Comparison of ENCODE assay signal across 8 mouse cellular contexts in genomic region chr19:16802707-16803106, GRCm38 (mm10). TPM values are rescaled to one million over a fixed set of nuclear protein-coding genes. Genes with fewer than 3 reads are reported as not detected.
DNase-seq lines count a peak whose midpoint lies in the region; ATAC-seq lines count a peak whose summit lies in the region.

No protein-coding gene starts in this region.

- no peak overlapping the region for H3K9ac ChIP-seq in midbrain, embryonic 16.5 days (ENCODE audit: low read depth, low read length)

- no peaks in the 10 kb centered on the region for H3K36me3 ChIP-seq in midbrain, embryonic 10.5 days
- H3K36me3 ChIP-seq in midbrain, embryonic 16.5 days (ENCODE audit: control insufficient read depth, insufficient read depth, low read length) = no peaks in the 10 kb centered on the region

- H3K27me3 ChIP-seq in midbrain, embryonic 10.5 days (ENCODE audit: low read depth, poor library complexity, severe bottlenecking) = no peaks in the 10 kb centered on the region
- no peaks in the 10 kb centered on the region for H3K27me3 ChIP-seq in midbrain, embryonic 16.5 days (ENCODE audit: control insufficient read depth, insufficient read depth, low read depth, low read length)

- WGBS in midbrain, embryonic 10.5 days = 7% methylated on average over 3 of the region's 3 CpGs
- WGBS in midbrain, embryonic 16.5 days = 9% methylated on average over 3 of the region's 3 CpGs

- H3K4me1 ChIP-seq in midbrain, embryonic 10.5 days = no peaks in the 10 kb centered on the region
- H3K4me1 ChIP-seq in midbrain, embryonic 16.5 days (ENCODE audit: control insufficient read depth, insufficient read depth, low read length) = no peaks in the 10 kb centered on the region

- no peak overlapping the region for H3K4me2 ChIP-seq in midbrain, embryonic 16.5 days (ENCODE audit: low read length)

- no peaks in the 10 kb centered on the region for H3K9me3 ChIP-seq in midbrain, embryonic 10.5 days (replicated peaks)
- no peaks in the 10 kb centered on the region for H3K9me3 ChIP-seq in midbrain, embryonic 16.5 days (replicated peaks; ENCODE audit: control insufficient read depth, low read length, poor library complexity, severe bottlenecking)

- H3K4me3 ChIP-seq in midbrain, embryonic 10.5 days = no peak overlapping the region
- no peak overlapping the region for H3K4me3 ChIP-seq in midbrain, embryonic 16.5 days (ENCODE audit: low read depth, low read length)

- DNase-seq in adrenal gland, adult 2 months = peak; percentile 10
- no peak for DNase-seq in adrenal gland, adult 8-10 months
- DNase-seq in midbrain, embryonic 10.5 days (ENCODE audit: low spot score) = peak; percentile 26
- DNase-seq in c-Kit-positive CD71-positive TER-119-positive erythroid progenitor cells, embryonic 14.5 days (ENCODE audit: low spot score) = peak; percentile 54
- peak; percentile 60 for DNase-seq in heart, postnatal 4 days
- peak; percentile 50 for DNase-seq in lung, postnatal 10 days
- peak; percentile 48 for DNase-seq in thymus, postnatal 14 days

- no peak for ATAC-seq in midbrain, embryonic 16.5 days

- H3K27ac ChIP-seq in midbrain, embryonic 10.5 days (replicated peaks) = no peak overlapping the region
- no peak overlapping the region for H3K27ac ChIP-seq in midbrain, embryonic 16.5 days (ENCODE audit: low read length)

RNA-seq across cellular contexts. Expression of gene Vps13a, which starts 22.0 kb away (rescaled TPM):
- total RNA-seq in adrenal gland, adult 2 months (2021) = 10 to 100 TPM; 26.2 to 31.5 TPM
- 0.45 and 0.55 TPM in 2 replicates for polyA plus RNA-seq in adrenal gland, adult 2 months (2012; rRNA removed)
- 10 to 100 TPM; 33.9 to 48.8 (median 43.2) TPM for total RNA-seq in adrenal gland, adult 8-10 months (2022)
- 9.4 and 9.8 TPM in 2 replicates for polyA plus RNA-seq in midbrain, embryonic 10.5 days (2016; fragmentation: Nextera tagmentation; extraction: Ambion mirVana)
- polyA plus RNA-seq in midbrain, embryonic 16.5 days (2015; fragmentation: Nextera tagmentation; extraction: Ambion mirVana) = 8.7 and 9.4 TPM in 2 replicates
- total RNA-seq in heart, postnatal 4 days (2021) = 10 to 100 TPM; 24.6 to 27.1 TPM
